Mouse (Mus musculus): Measurements from ENCODE around the gene Pfkfb2.
A peak's percentile ranks its signal among the peaks of the same experiment; 100 is the strongest.

Gene Pfkfb2

GRCm38 (mm10) chr1:130737411-130737881 lies 8.4 kb upstream of the Pfkfb2 start:
- no peak for DNase-seq

GRCm38 (mm10) chr1:130734852-130735251 lies 5.8 kb upstream of the Pfkfb2 start:
- DNase-seq: no peak

- DNase-seq: no peak
Observed at GRCm38 (mm10) chr1:130734452-130734851, 5.4 kb upstream of the Pfkfb2 start.

GRCm38 (mm10) chr1:130733671-130734070 lies 4.6 kb upstream of the Pfkfb2 start:
- no peak for DNase-seq

GRCm38 (mm10) chr1:130732706-130733658 lies 3.9 kb upstream of the Pfkfb2 start:
- no peak for DNase-seq

- DNase-seq: no peak
Observed at GRCm38 (mm10) chr1:130731741-130732337, 2.8 kb upstream of the Pfkfb2 start, which contains the start of gene AA986860. AA986860 (plus strand) TSS chr1:130731976.

- no peak for DNase-seq
Observed at GRCm38 (mm10) chr1:130728708-130729107, 345 bp downstream of the Pfkfb2 start.

GRCm38 (mm10) chr1:130728070-130728469 lies 983 bp downstream of the Pfkfb2 start:
- no peak for DNase-seq

GRCm38 (mm10) chr1:130726396-130726795 lies 2.7 kb downstream of the Pfkfb2 start:
- DNase-seq: no peak

- no peak for DNase-seq
Observed at GRCm38 (mm10) chr1:130724206-130724605, 4.8 kb downstream of the Pfkfb2 start.

- DNase-seq: peak; percentile 93
Observed at GRCm38 (mm10) chr1:130717291-130717871, 11.7 kb downstream of the Pfkfb2 start, which contains the start of gene Yod1. Yod1 (plus strand) TSS chr1:130717327.

- peak; percentile 16 for DNase-seq
Observed at GRCm38 (mm10) chr1:130716513-130717290, 12.4 kb downstream of the Pfkfb2 start.

GRCm38 (mm10) chr1:130716218-130716512 lies 12.9 kb downstream of the Pfkfb2 start:
- DNase-seq: no peak

GRCm38 (mm10) chr1:130715561-130716217 lies 13.4 kb downstream of the Pfkfb2 start, which contains the start of gene Gm29427:
Gm29427 (minus strand) TSS chr1:130715799.
- DNase-seq: peak; percentile 89

- DNase-seq: no peak
Observed at GRCm38 (mm10) chr1:130714046-130714445, 15.0 kb downstream of the Pfkfb2 start.

- DNase-seq: no peak
Observed at GRCm38 (mm10) chr1:130710283-130711080, 18.6 kb downstream of the Pfkfb2 start.

- DNase-seq: no peak
Observed at GRCm38 (mm10) chr1:130703613-130704012, 25.4 kb downstream of the Pfkfb2 start.

GRCm38 (mm10) chr1:130701976-130702375 lies 27.1 kb downstream of the Pfkfb2 start:
- DNase-seq: no peak

- DNase-seq: peak; percentile 18
Observed at GRCm38 (mm10) chr1:130699937-130700633, 29.0 kb downstream of the Pfkfb2 start.

GRCm38 (mm10) chr1:130698601-130699000 lies 30.5 kb downstream of the Pfkfb2 start:
- no peak for DNase-seq

GRCm38 (mm10) chr1:130683905-130684304 lies 45.1 kb downstream of the Pfkfb2 start:
- DNase-seq: no peak
